Mouse (Mus musculus) hindbrain, embryonic 13.5 days (tissue): ENCODE measurements at regions not wholly inside any gene's neighbourhood (a gene's known extent, or its start where the extent isn't known, plus 50 kb on each side); places are given as distances from the start of the nearest gene placed in this dataset.

ENCODE experiments used
- ATAC-seq: fragments of 200-750 bp; cut with Nextera tagmentation; 2 replicates; pipeline ENCODE4 v1.8.0; 2017; ENCODE audit warnings: moderate TSS enrichment; ENCODE audit not compliant: low FRiP score
- H3K27ac ChIP-seq: fragments of 300-500 bp; sonication (generic); 2 replicates; pipeline ENCODE4 v1.5.1; 2015; ENCODE audit warnings: inconsistent platforms, mild to moderate bottlenecking, moderate library complexity
- H3K27me3 ChIP-seq: fragments of 300-500 bp; sonication (generic); 2 replicates; pipeline ENCODE4 v1.6.1; 2015; ENCODE audit warnings: mild to moderate bottlenecking, inconsistent platforms
- H3K36me3 ChIP-seq: fragments of 300-500 bp; sonication (generic); 2 replicates; pipeline ENCODE4 v1.6.1; 2015; ENCODE audit warnings: mild to moderate bottlenecking, inconsistent platforms
- H3K4me1 ChIP-seq: fragments of 300-500 bp; sonication (generic); replicated peaks from 2 replicates; pipeline ENCODE4 v1.6.1; 2015; ENCODE audit warnings: inconsistent platforms
- H3K4me2 ChIP-seq: fragments of 300-500 bp; sonication (generic); 2 replicates; pipeline ENCODE4 v1.6.1; 2015; ENCODE audit warnings: inconsistent platforms, mild to moderate bottlenecking, moderate library complexity
- H3K4me3 ChIP-seq: fragments of 300-500 bp; sonication (generic); 2 replicates; pipeline ENCODE4 v1.5.1; 2015; ENCODE audit warnings: mild to moderate bottlenecking, inconsistent platforms
- H3K9ac ChIP-seq: fragments of 300-500 bp; sonication (generic); 2 replicates; pipeline ENCODE4 v1.6.1; 2015; ENCODE audit warnings: mild to moderate bottlenecking, inconsistent platforms
- H3K9me3 ChIP-seq: fragments of 300-500 bp; sonication (generic); 2 replicates; pipeline ENCODE4 v1.6.1; 2016; ENCODE audit warnings: inconsistent platforms
- WGBS: fragments of 180-500 bp; shearing (Covaris S2); methylation state at CpG from one replicate; pipeline ENCODE4 v1.1.7; 2015; 5-methylcytosine and 5-hydroxymethylcytosine counted together

DNA sequence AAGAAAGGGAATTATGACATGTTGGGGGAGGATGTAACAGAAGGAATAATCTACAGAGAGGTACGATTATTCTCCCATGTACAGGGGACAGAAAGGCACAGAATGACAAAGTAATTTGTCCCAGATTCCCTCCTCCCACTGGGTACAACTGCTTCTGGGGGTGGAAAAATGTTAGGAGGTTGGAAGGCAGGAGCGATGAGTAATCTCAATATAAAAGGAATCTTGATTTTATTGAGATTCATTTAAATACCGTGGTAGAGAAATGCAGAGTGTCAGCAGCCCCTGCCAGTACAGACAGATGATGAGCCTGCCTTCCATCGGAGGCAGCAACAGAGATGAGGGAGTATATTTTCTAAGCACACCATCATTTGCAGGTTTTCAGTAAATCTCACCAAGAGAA, 107.1 kb upstream of the Dpt start:
- no peaks in the 10 kb centered on the region for H3K4me1 ChIP-seq
- ATAC-seq, result no peak
- no peak overlapping the region for H3K9ac ChIP-seq
- no peak overlapping the region for H3K27ac ChIP-seq
- H3K27me3 ChIP-seq, result no peaks in the 10 kb centered on the region
- H3K4me3 ChIP-seq, result no peak overlapping the region
- no peaks in the 10 kb centered on the region for H3K9me3 ChIP-seq
- H3K4me2 ChIP-seq, result no peak overlapping the region
- 83% methylated on average over 4 of the region's 4 CpGs for WGBS
- H3K36me3 ChIP-seq, result no peaks in the 10 kb centered on the region

DNA sequence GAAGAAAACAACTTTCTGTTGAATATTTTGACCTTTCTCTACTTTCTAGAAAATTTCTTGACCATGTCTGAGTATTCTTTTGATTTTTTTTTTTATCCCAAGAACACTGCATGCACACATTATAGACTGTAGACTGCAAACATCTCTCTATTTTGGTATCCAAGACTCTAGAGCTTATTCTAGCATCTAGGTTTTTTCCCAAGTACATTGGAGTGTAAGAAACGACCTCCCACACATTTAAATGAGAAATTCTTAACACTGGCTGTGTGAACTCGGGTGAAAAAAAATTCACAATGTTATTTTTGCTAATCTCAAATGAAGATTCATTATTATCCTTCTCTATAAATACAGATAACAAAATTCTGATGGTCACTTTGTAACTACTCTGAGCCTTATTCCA, 112.0 kb upstream of the Dpt start:
- ATAC-seq, result no peak
- no peak overlapping the region for H3K4me3 ChIP-seq
- 73% methylated on average over 2 of the region's 2 CpGs for WGBS

DNA sequence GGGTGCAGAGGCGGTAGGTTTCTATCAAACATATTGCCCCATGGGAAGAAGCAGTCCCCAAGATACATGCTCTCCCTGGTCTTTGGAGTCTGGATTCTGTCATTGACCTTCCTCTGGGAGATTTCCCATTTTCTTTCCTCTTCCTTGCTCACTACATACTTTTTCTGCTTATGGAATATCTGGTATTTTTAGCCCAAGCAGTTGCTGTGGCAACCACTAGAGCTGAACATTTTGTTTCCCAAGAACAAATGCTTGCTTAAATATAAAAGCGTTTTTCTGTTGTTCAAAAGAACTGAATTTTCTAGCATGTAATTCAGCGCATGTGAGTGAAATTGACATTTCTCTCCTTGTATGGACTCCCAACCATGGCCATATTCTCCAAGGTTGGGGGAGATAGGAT, 112.7 kb upstream of the Dpt start:
- Histone ChIP-seq H3K36me3 (no peaks in the 10 kb centered on the region), H3K4me3 (no peak overlapping the region), H3K4me1 (no peaks in the 10 kb centered on the region), H3K9me3 (no peaks in the 10 kb centered on the region), H3K27me3 (no peaks in the 10 kb centered on the region), H3K27ac (no peak overlapping the region), H3K9ac (no peak overlapping the region), H3K4me2 (no peak overlapping the region)
- WGBS, result 97% methylated on average over 3 of the region's 3 CpGs
- no peak for ATAC-seq

More for the DNA sequence above, 112.0 kb upstream of the Dpt start:
- H3K4me1 ChIP-seq, result no peaks in the 10 kb centered on the region
- H3K4me2 ChIP-seq, result no peak overlapping the region
- H3K27me3 ChIP-seq, result no peaks in the 10 kb centered on the region
- no peaks in the 10 kb centered on the region for H3K9me3 ChIP-seq
- H3K27ac ChIP-seq, result no peak overlapping the region
- no peaks in the 10 kb centered on the region for H3K36me3 ChIP-seq
- no peak overlapping the region for H3K9ac ChIP-seq

DNA sequence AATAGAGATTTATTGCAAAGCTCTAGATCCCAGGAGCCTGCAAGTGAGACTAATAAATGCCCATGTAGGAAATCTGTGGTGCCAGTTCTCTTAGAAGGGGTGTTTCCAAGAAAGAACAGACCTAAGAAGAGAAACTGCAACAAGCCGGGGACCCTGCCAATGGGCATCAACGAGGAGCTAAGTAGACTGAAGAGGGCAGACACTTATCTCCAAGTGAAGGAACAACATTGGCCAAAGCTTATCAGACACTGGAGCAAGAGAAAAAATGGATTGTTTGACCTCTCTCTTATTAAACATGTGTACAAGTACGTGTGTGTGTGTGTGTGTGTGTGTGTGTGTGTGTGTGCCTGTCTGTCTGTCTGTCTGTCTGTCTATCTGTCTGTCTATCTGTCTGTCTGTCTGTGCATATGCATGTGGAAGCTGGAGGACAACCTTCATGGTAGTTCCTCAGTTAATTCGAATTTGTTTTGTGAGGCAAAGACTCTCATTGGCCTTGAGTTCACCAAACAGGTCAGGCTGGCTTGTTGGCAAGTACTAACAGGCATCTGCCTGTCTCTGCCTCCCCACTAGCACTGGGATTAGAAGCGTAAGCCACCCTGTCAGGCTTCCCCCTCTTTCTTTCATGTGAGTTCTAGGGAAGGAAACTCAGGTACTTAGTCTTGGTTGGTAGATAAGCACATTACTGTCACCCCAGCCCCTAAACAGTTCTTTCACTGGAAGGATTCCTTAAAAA, 113.4 kb upstream of the Dpt start:
- Histone ChIP-seq H3K36me3 (no peaks in the 10 kb centered on the region), H3K27ac (no peak overlapping the region), H3K4me3 (no peak overlapping the region), H3K9ac (no peak overlapping the region), H3K4me2 (no peak overlapping the region), H3K27me3 (no peaks in the 10 kb centered on the region), H3K4me1 (no peaks in the 10 kb centered on the region), H3K9me3 (no peaks in the 10 kb centered on the region)
- 87% methylated on average over 5 of the region's 5 CpGs for WGBS
- ATAC-seq, result no peak

DNA sequence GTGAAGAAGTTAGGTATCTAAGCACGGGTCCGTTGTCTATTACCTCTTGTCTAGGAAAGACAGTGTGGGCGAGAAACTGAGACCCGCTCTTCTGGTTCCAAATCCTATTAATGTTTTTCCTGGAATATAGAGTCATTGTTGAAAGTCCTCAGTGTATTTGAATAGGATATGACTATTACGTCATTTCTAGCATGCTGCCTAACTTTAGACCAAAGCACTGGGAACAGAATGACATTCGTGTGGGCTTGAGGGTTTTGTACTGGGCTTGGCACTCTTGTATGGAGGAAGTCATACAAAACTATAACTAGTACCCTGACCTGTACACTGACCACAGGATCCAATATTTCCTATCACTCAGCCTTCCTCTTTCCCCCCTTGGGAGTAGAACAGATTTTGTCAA, 114.0 kb upstream of the Dpt start:
- 94% methylated on average over 6 of the region's 6 CpGs for WGBS
- H3K4me1 ChIP-seq, result no peaks in the 10 kb centered on the region
- H3K4me3 ChIP-seq, result no peak overlapping the region
- no peaks in the 10 kb centered on the region for H3K27me3 ChIP-seq
- no peak overlapping the region for H3K4me2 ChIP-seq
- no peak for ATAC-seq
- H3K9ac ChIP-seq, result no peak overlapping the region
- no peak overlapping the region for H3K27ac ChIP-seq
- H3K36me3 ChIP-seq, result no peaks in the 10 kb centered on the region
- no peaks in the 10 kb centered on the region for H3K9me3 ChIP-seq

DNA sequence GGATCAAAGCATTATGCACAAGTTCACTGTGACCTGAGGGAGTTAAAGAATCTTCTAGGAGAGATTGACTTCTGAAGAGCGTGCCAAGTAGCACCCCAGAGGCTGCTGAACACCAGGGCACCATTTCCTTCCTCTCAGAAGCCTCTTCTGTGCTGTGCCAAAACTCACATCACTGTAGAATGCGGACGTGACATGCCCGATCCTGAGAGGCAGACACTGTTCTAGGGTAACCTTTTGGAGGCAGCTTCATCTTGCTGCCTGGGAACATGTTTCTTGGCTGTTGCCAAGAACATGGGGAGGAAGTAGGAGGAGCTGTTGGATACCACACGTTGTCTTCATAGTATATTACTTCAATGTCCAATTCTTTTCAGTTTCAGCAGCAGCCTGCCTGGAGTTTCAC, 114.9 kb upstream of the Dpt start:
- no peak for ATAC-seq
- no peak overlapping the region for H3K9ac ChIP-seq
- H3K27ac ChIP-seq, result no peak overlapping the region
- H3K27me3 ChIP-seq, result no peaks in the 10 kb centered on the region
- WGBS, result 73% methylated on average over 5 of the region's 5 CpGs
- H3K4me3 ChIP-seq, result no peak overlapping the region
- H3K36me3 ChIP-seq, result no peaks in the 10 kb centered on the region
- no peak overlapping the region for H3K4me2 ChIP-seq
- no peaks in the 10 kb centered on the region for H3K9me3 ChIP-seq
- no peaks in the 10 kb centered on the region for H3K4me1 ChIP-seq

DNA sequence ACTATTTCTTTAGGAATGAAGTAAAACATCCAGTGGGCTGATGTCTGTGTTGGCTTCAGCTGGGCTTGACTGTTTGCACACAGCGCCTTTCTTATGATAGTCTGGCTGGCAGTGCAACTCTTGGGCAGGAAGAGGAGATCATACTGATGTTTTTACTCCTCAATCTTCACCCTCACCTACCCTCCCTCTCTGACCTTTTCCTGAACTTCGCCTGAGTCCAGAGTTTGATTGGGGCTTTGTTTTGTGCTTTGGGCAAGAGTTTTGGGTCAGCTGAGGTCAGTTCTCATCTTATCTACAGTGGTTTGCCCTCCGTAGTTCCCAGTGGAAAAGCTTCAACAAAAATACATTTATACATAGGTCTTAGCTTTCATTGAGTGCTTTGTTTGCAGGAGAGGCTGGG, 118.1 kb upstream of the Dpt start:
- H3K9ac ChIP-seq, result no peak overlapping the region
- no peak for ATAC-seq
- 78% methylated on average over 3 of the region's 3 CpGs for WGBS
- H3K4me3 ChIP-seq, result no peak overlapping the region
- H3K4me1 ChIP-seq, result no peaks in the 10 kb centered on the region
- no peaks in the 10 kb centered on the region for H3K36me3 ChIP-seq
- no peak overlapping the region for H3K27ac ChIP-seq
- H3K4me2 ChIP-seq, result no peak overlapping the region
- H3K27me3 ChIP-seq, result no peaks in the 10 kb centered on the region
- no peaks in the 10 kb centered on the region for H3K9me3 ChIP-seq

DNA sequence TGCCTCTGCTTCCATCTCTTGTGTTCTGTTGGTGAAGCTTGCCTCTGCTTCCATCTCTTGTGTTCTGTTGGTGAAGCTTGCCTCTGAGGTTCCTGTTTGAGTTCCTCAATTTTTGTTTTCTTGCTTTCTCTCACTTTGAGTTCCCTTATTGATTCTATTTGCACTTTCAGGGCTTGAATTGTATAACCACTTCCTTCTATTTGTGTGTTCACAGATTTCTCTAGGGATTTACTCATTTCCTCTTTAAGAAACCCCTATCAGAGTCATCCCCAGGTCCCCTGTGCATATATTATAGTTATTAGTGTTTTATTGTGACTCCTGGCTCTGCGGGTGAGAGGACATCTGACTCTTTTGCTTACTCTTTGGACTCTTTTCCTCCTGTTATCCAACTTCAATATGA, 144.2 kb upstream of the Dpt start:
- 96% methylated on average over 1 of the region's 1 CpGs for WGBS
- no peaks in the 10 kb centered on the region for H3K27me3 ChIP-seq
- H3K4me3 ChIP-seq, result no peak overlapping the region
- H3K36me3 ChIP-seq, result no peaks in the 10 kb centered on the region
- ATAC-seq, result no peak
- H3K27ac ChIP-seq, result no peak overlapping the region
- no peaks in the 10 kb centered on the region for H3K4me1 ChIP-seq
- H3K9me3 ChIP-seq, result 0 out of 2 replicates have a peak, but pooled peaks cover 4% of the 10 kb centered on the region
- no peak overlapping the region for H3K9ac ChIP-seq
- H3K4me2 ChIP-seq, result no peak overlapping the region

DNA sequence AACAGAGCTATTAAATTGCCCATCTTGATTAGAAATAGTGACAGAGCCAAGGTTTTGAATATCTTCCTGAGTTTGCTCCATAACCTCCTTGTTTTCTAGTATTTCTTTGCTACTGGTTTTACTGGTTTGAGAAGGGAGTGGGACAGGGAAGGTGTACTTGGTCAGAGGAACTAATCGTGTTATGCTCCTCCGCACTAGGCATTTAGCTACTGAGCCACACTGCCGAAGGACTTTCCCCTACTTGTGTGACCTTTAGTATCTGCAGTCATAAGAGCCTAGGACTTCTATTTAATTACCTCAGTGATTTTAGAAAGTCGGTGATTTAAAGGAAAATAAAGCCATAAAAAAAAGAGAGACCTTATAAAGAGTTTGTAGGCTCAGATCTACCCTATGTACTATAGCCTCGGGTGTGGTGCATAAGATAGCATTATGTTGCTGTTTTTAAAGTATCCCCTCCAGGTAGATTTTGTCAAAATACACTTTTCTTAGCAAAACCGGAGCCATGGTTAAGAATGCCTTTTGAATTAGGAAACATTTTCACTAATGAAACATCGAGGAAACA, 158.5 kb upstream of the Dpt start:
- Histone ChIP-seq H3K4me1 (no peaks in the 10 kb centered on the region), H3K27ac (no peak overlapping the region), H3K27me3 (no peaks in the 10 kb centered on the region), H3K4me2 (no peak overlapping the region), H3K4me3 (no peak overlapping the region), H3K9me3 (peaks cover 4% of the 10 kb centered on the region; the same call in 1 of the 2 replicates), H3K9ac (no peak overlapping the region), H3K36me3 (no peaks in the 10 kb centered on the region)
- no peak for ATAC-seq
- WGBS, result 93% methylated on average over 7 of the region's 7 CpGs

DNA sequence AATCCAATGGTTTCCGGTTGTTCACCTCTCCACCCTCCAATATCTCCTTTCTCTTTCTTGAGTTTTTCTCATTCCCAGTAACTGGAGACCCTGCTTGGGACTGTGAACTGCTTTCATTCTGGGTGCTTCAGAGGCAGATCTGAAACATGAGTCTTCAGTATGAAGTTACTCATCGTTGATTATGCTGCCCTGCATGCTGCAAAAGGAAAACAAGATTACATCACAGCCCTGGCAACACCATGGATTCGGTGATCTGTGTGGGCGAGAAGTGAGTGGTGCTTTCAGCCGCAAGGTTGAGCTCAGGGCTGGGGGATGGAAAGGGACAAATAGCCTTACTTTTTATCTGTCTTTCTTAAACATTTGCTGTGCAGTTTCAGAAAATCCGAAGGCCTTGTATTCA, 164.8 kb upstream of the Dpt start:
- Histone ChIP-seq H3K4me3 (no peak overlapping the region), H3K27me3 (no peaks in the 10 kb centered on the region), H3K4me2 (no peak overlapping the region), H3K27ac (no peak overlapping the region), H3K9me3 (peaks cover 6% of the 10 kb centered on the region; the same call in 1 of the 2 replicates), H3K36me3 (no peaks in the 10 kb centered on the region), H3K4me1 (no peaks in the 10 kb centered on the region), H3K9ac (no peak overlapping the region)
- ATAC-seq, result no peak
- WGBS, result 81% methylated on average over 6 of the region's 6 CpGs

DNA sequence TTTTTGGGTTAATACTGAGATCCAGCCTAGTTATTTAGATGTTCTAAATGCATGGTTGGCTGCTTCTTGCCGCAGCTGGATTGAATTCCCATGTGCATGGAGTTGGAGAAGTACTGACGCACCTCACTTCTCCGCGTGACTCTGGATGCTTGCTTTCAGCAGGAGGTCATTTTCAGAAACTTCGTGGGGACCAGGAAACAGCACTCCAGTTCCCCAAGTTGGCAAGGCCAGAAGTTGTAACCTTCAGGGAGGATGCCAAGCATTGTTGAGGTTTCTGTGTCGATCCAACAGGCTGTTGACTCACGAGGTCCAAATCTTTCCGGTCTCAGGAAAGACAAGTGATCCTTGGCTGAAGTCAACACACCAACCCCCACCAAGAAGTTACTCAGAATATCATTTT, 167.6 kb upstream of the Dpt start:
- 88% methylated on average over 8 of the region's 8 CpGs for WGBS
- no peaks in the 10 kb centered on the region for H3K36me3 ChIP-seq
- H3K27ac ChIP-seq, result no peak overlapping the region
- H3K9ac ChIP-seq, result no peak overlapping the region
- peaks cover 6% of the 10 kb centered on the region; the same call in 1 of the 2 replicates for H3K9me3 ChIP-seq
- H3K4me2 ChIP-seq, result no peak overlapping the region
- no peaks in the 10 kb centered on the region for H3K27me3 ChIP-seq
- no peaks in the 10 kb centered on the region for H3K4me1 ChIP-seq
- no peak overlapping the region for H3K4me3 ChIP-seq
- ATAC-seq, result no peak

DNA sequence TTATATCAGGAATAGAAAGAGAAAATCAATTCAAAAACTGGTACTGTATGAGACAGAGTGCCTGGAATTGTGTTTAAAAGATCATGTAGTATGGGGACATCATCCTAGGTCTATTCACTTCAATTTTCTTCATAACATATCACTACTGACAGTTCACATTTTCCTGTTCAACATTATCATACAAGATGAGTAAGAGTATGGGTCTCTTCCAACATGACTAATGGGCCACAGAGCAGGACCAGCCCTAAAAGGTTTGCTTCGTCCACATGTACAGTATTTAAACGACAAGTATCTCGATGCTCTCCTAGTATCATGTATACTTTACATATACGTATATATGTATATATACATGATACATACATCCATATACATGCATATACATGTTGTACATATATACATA, 164.8 kb upstream of the Atp1b1 start:
- H3K9ac ChIP-seq, result no peak overlapping the region
- peaks cover 5% of the 10 kb centered on the region; the same call in 1 of the 2 replicates for H3K9me3 ChIP-seq
- no peak for ATAC-seq
- no peaks in the 10 kb centered on the region for H3K36me3 ChIP-seq
- no peak overlapping the region for H3K4me3 ChIP-seq
- no peak overlapping the region for H3K27ac ChIP-seq
- H3K4me2 ChIP-seq, result no peak overlapping the region
- no peaks in the 10 kb centered on the region for H3K27me3 ChIP-seq
- WGBS, result 97% methylated on average over 4 of the region's 4 CpGs
- no peaks in the 10 kb centered on the region for H3K4me1 ChIP-seq

DNA sequence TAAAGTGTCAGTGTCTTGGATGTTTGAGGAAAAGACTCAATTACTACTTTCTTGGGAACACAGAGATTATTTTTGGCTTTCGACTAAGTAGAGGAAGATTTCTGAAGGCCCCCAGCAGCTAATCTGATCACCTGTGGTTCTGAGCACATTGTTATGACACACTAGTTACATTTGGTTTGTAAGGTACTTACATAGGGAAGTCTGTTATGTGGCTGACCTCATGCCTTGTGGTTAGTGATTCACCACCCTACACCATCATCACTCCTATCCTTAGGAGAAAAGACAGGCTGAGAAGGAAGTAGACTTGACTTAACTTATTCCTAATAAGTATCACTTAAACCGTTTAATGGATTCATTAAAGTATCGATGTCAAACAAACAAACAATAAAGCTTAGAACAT, 164.3 kb upstream of the Atp1b1 start:
- no peak overlapping the region for H3K4me3 ChIP-seq
- H3K27me3 ChIP-seq, result no peaks in the 10 kb centered on the region
- no peaks in the 10 kb centered on the region for H3K4me1 ChIP-seq
- H3K27ac ChIP-seq, result no peak overlapping the region
- ATAC-seq, result no peak
- 94% methylated on average over 3 of the region's 3 CpGs for whole genome bisulfite sequencing
- H3K4me2 ChIP-seq, result no peak overlapping the region
- H3K9ac ChIP-seq, result no peak overlapping the region
- peaks cover 6% of the 10 kb centered on the region; the same call in 1 of the 2 replicates for H3K9me3 ChIP-seq
- H3K36me3 ChIP-seq, result no peaks in the 10 kb centered on the region
